Mouse (Mus musculus): ENCODE measurements at regions not wholly inside any gene's neighbourhood (a gene's known extent, or its start where the extent isn't known, plus 50 kb on each side); places are given as distances from the start of the nearest gene placed in this dataset.

DNA sequence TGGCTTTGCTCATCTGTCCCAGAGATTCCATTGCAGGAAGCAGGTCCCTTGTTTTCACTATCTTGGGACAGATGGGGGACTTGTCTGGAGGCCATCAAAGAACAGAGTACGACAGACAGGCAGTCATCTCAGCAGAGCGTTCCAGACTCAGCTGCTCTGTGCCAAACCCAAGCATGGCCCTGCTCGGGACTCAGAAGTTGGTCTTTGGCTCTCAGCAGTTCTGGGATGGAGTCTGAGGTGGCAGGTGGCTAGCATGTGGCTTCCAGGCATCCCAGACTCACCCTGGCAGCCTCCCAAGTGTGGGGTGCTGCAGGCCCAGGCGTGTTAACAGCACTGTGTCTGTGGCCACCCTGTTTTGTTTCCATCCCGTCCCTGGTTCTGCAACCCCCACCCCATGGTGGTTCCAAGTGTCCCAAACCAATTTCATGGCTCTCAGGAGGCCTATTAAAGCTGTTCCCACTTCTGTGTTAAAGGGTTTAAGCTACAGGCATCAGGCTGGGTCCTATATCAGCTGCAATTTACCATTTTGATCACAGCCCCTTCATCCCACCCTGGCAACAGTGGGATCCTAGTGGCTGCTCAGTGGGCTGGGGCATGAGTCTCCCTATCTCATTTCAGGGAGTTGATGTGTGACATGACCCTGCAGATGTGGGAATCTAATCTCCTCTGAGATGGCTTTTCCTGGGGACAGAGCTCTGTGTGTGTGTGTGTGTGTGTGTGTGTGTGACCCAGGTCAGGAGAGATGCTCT, 51.1 kb upstream of the Sulf2 start:
- TF ChIP-seq CTCF (IDR thresholded peaks at IDR 0.05; ENCODE audit: insufficient read depth, low read length) (no peak), POLR2A (IDR thresholded peaks at IDR 0.05; ENCODE audit: borderline replicate concordance, extremely low read depth, low read depth, low read length) (no peak)
